In the genomic region with DNA sequence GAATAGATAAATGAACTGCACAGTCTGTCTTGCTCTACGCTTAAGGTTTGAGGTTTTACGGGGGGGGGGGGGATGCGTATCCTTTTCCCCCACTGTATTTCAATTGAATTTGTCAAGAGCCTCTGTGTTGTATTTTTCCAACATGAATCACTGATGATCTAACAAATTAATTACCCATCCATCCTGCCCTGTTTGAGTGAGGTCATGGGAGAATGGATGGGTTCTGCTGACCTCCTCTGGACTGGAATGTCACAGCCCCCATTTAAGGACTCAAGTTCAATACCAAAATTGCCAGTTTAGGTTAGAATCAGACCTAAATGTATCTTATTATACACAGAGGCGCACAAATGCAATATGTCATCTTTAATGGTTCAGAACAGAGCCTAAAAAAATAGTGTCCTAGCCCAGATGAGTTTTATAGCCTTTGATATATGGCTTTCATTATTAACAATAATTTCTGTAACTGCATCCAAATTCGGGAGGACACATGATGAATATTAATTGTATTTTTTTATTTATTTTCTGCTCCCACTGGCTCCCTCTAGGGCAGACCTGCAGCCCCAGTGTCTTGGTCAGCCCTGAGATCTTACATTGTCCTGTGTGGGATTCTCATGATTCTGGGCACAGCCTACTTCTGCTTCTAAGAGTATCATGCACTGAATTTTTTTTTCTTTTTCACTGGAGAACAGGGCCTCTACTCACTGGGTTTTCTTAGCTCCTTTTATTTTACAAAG, we compare ENCODE assay signal across 13 mouse cellular contexts.
DNase-seq lines count a peak whose midpoint lies in the region; ATAC-seq and TF ChIP-seq lines count a peak whose summit lies in the region.
"Had no signal": no experiment of that assay in that cellular context is flagged by ENCODE, and none has a peak within 500 bp of the region (broad histone marks: within the 10 kb centered on the region; RNA-seq: fewer than 3 reads in every experiment).

No protein-coding gene starts in this region.

- H3K4me3 ChIP-seq in gastrocnemius, adult 2 months, result no peak overlapping the region
- no peak overlapping the region for H3K4me3 ChIP-seq in kidney, postnatal 0 days (replicated peaks; ENCODE audit: low read depth, low read length)
- no peak overlapping the region for H3K4me3 ChIP-seq in bone marrow macrophage, adult 2 months (ENCODE audit: insufficient read depth, low read length)
- H3K4me3 ChIP-seq: liver, embryonic 15.5 days had no signal

- H3K9me3 ChIP-seq in kidney, postnatal 0 days (replicated peaks; ENCODE audit: low read length), result no peaks in the 10 kb centered on the region
- H3K9me3 ChIP-seq: liver, embryonic 15.5 days had no signal

- 23% methylated on average over 5 of the region's 5 CpGs for WGBS in kidney, postnatal 0 days

- no peak overlapping the region for H3K9ac ChIP-seq in kidney, postnatal 0 days (ENCODE audit: low read depth, low read length)
- H3K9ac ChIP-seq: liver, embryonic 15.5 days had no signal

- TF ChIP-seq POLR2A in bone marrow macrophage, adult 2 months (IDR thresholded peaks at IDR 0.05; ENCODE audit: borderline replicate concordance, low read depth, low read length), result no peak

- H3K27me3 ChIP-seq in kidney, postnatal 0 days (ENCODE audit: insufficient read depth, low read length), result 0 out of 2 replicates have a peak, but pooled peaks cover 4% of the 10 kb centered on the region
- H3K27me3 ChIP-seq: liver, embryonic 15.5 days had no signal

- 0 out of 2 replicates have a peak, but pooled peaks have one; percentile 6 for TF ChIP-seq CTCF in gastrocnemius, adult 2 months (IDR thresholded peaks at IDR 0.05)
- TF ChIP-seq CTCF in kidney, postnatal 0 days (IDR thresholded peaks at IDR 0.05; ENCODE audit: low read depth), result no peak
- no peak for TF ChIP-seq CTCF in bone marrow macrophage, adult 2 months (IDR thresholded peaks at IDR 0.05; ENCODE audit: low read depth, low read length)

- H3K36me3 ChIP-seq in kidney, postnatal 0 days (ENCODE audit: insufficient read depth, low read length), result no peaks in the 10 kb centered on the region
- H3K36me3 ChIP-seq: liver, embryonic 15.5 days had no signal

- no peaks in the 10 kb centered on the region for H3K4me1 ChIP-seq in kidney, postnatal 0 days (replicated peaks; ENCODE audit: insufficient read depth, low read length)
- H3K4me1 ChIP-seq in bone marrow macrophage, adult 2 months (ENCODE audit: control insufficient read depth, insufficient read depth, low read length), result peaks cover 30% of the 10 kb centered on the region
- H3K4me1 ChIP-seq: liver, embryonic 15.5 days had no signal

- no peak for DNase-seq in gastrocnemius, adult 2 months
- no peak for DNase-seq in gastrocnemius, postnatal 14 days
- DNase-seq in kidney, postnatal 0 days (ENCODE audit: low spot score), result peak; percentile 68
- DNase-seq in kidney, adult 9 months, result no peak
- DNase-seq in 3T3-L1 (ENCODE audit: low read depth, low spot score), result peak; percentile 77
- no peak for DNase-seq in urinary bladder, adult 18-20 months (ENCODE audit: low spot score in 2 of 2)
- DNase-seq in layer of hippocampus, adult 9-10 months (ENCODE audit: low spot score), result no peak
- DNase-seq: cerebellum, adult 11 months; heart, postnatal 10 days; lung, postnatal 14 days; thymus, adult 2 months had no signal

- ATAC-seq in kidney, postnatal 0 days (replicated peaks; ENCODE audit: low FRiP score, low read depth), result peak; percentile 52; the same call in 1 of the 2 replicates

- no peak overlapping the region for H3K27ac ChIP-seq in gastrocnemius, adult 2 months
- no peak overlapping the region for H3K27ac ChIP-seq in kidney, postnatal 0 days
- peak overlapping the region; percentile 71 for H3K27ac ChIP-seq in bone marrow macrophage, adult 2 months (ENCODE audit: insufficient read depth, low read depth, low read length)
- H3K27ac ChIP-seq: liver, embryonic 15.5 days had no signal

- H3K4me2 ChIP-seq in kidney, postnatal 0 days (ENCODE audit: low read length), result no peak overlapping the region
- H3K4me2 ChIP-seq: liver, embryonic 15.5 days had no signal

- intact Hi-C loops in gastrocnemius, adult 2 months (cut with DNase I), result loop anchor here (5.0 kb wide), 1 partner anchor 153 kb away; no protein-coding TSS in a partner anchor
- intact Hi-C loops in gastrocnemius, postnatal 14 days (cut with DNase I; ENCODE audit: low total_unique reads), result loop anchor here (5.0 kb wide), 1 partner anchor 288 kb away; a partner anchor contains a TSS

Comparison
In these comparisons a context has a peak if more than half of its experiments do, and no peak if none do; other contexts are left out.
1. DNase-seq: peak in kidney, postnatal 0 days (single experiment) and 3T3-L1 (single experiment); none in gastrocnemius, adult 2 months (single experiment), gastrocnemius, postnatal 14 days (single experiment), kidney, adult 9 months (single experiment), urinary bladder, adult 18-20 months (0 of 2) and layer of hippocampus, adult 9-10 months (single experiment).